9 mouse cellular contexts compared by ENCODE assay signal in the genomic region with DNA sequence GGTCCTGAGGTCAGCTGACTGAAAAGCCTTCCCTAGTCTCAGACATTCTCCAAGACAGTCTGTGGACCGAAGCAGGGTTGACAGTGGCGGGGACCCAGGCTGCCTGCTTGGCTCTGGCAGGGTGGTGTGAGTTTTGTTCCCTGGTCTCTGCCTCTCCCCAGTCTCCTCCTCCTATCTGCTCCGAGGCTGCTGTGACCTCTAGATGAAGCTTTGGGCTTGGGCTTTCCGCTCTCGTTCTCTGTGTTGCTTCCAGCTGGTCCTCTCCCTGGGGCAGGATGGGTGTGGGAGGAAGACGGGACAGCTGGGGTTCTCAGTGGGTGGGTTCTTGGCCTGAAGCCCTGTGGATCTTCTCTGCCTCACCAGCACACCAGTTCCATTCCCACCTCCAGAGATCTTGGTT. TPM values are rescaled to one million over a fixed set of nuclear protein-coding genes. Genes with fewer than 3 reads are reported as not detected.
A peak's percentile ranks its signal among the peaks of the same experiment; 100 is the strongest.
DNase-seq lines count a peak whose midpoint lies in the region; ATAC-seq and TF ChIP-seq lines count a peak whose summit lies in the region.
"Had no signal": no experiment of that assay in that cellular context is flagged by ENCODE, and none has a peak within 500 bp of the region (broad histone marks: within the 10 kb centered on the region; RNA-seq: fewer than 3 reads in every experiment).

No protein-coding gene starts in this region.

- 0 out of 2 replicates have a peak, but pooled peaks cover 2% of the 10 kb centered on the region for H3K79me2 ChIP-seq in heart, adult 2 months (replicated peaks; ENCODE audit: control insufficient read depth, insufficient read depth, low read length)

- intact Hi-C loops in heart, adult 2 months (cut with DNase I), result no loop called here

- peak overlapping the region; percentile 2; the same call in 1 of the 2 replicates for H3K9ac ChIP-seq in heart, adult 2 months (ENCODE audit: low read depth, low read length)
- H3K9ac ChIP-seq in limb, embryonic 15.5 days, result no peak overlapping the region

- peaks cover 12% of the 10 kb centered on the region for H3K4me1 ChIP-seq in heart, adult 2 months (ENCODE audit: control insufficient read depth, insufficient read depth, low read length)
- peaks cover 35% of the 10 kb centered on the region for H3K4me1 ChIP-seq in limb, embryonic 15.5 days

- WGBS in heart, adult 2 months, result 24% methylated on average over 6 of the region's 6 CpGs
- WGBS in limb, embryonic 15.5 days, result 43% methylated on average over 6 of the region's 6 CpGs

- no peaks in the 10 kb centered on the region for H3K36me3 ChIP-seq in heart, adult 2 months (ENCODE audit: control insufficient read depth, insufficient read depth, low read length)
- H3K36me3 ChIP-seq in limb, embryonic 15.5 days, result no peaks in the 10 kb centered on the region
- H3K36me3 ChIP-seq: G1E had no signal

- H3K27ac ChIP-seq in heart, adult 2 months, result peak overlapping the region; percentile 40
- peak overlapping the region; percentile 29; the same call in 1 of the 2 replicates for H3K27ac ChIP-seq in limb, embryonic 15.5 days

- DNase-seq in right cerebral cortex, adult 18-20 months, result peak; percentile 82
- DNase-seq in right cerebral cortex, postnatal 4 days, result no peak
- DNase-seq in heart, adult 2 months, result peak; percentile 71 to 78
- peak; percentile 78 for DNase-seq in kidney, postnatal 10 days
- no peak for DNase-seq in embryo, embryonic 10.5 days (ENCODE audit: low spot score)
- DNase-seq in urinary bladder, postnatal 36 days (ENCODE audit: low spot score in 2 of 2), result no peak

- TF ChIP-seq CTCF in heart, adult 2 months (IDR thresholded peaks at IDR 0.05), result no peak

- no peak for TF ChIP-seq POLR2A in heart, adult 2 months (IDR thresholded peaks at IDR 0.05; ENCODE audit: insufficient read depth, low read depth, low read length)

- no peak for TF ChIP-seq EP300 in heart, adult 2 months (IDR thresholded peaks at IDR 0.05; ENCODE audit: insufficient read depth, low read depth, low read length)

- no peaks in the 10 kb centered on the region for H3K27me3 ChIP-seq in heart, adult 2 months (ENCODE audit: control insufficient read depth, insufficient read depth, low read length)
- no peaks in the 10 kb centered on the region for H3K27me3 ChIP-seq in limb, embryonic 15.5 days

- H3K4me2 ChIP-seq in limb, embryonic 15.5 days, result no peak overlapping the region

- ATAC-seq in limb, embryonic 15.5 days (ENCODE audit: insufficient number of reproducible peaks, low FRiP score, low TSS enrichment, low read depth), result no peak
- no peak for ATAC-seq in megakaryocyte-erythroid progenitor cell, adult 5-6 weeks (replicated peaks; ENCODE audit: low FRiP score, low TSS enrichment, poor library complexity, severe bottlenecking)

- no peaks in the 10 kb centered on the region for H3K9me3 ChIP-seq in limb, embryonic 15.5 days

- H3K4me3 ChIP-seq in heart, adult 2 months, result no peak overlapping the region
- H3K4me3 ChIP-seq in limb, embryonic 15.5 days, result no peak overlapping the region

RNA-seq across cellular contexts. Expression of a gene that starts 51.8 kb away (rescaled TPM):
- total RNA-seq in heart, adult 2 months (2021), result 10 to 100 TPM; 44.3 to 45.5 TPM
- polyA plus RNA-seq in heart, adult 2 months (2012; rRNA removed), result 30.7 and 43.5 TPM in 2 replicates
- 89.9 and 95.9 TPM in 2 replicates for polyA plus RNA-seq in limb, embryonic 15.5 days (2015; fragmentation: Nextera tagmentation; extraction: Ambion mirVana)
- total RNA-seq in megakaryocyte-erythroid progenitor cell, adult 5-6 weeks (2014; fragmentation: Nextera tagmentation), result not detected in 2 replicates
- total RNA-seq in megakaryocyte-erythroid progenitor cell, adult 5-6 weeks (2017), result not detected in 2 replicates
- polyA plus RNA-seq: G1E had no signal

Comparison
In these comparisons a context has a peak if more than half of its experiments do, and no peak if none do; other contexts are left out.
1. DNase-seq: peak in right cerebral cortex, adult 18-20 months (single experiment), heart, adult 2 months (2 of 2) and kidney, postnatal 10 days (single experiment); none in right cerebral cortex, postnatal 4 days (single experiment), embryo, embryonic 10.5 days (single experiment) and urinary bladder, postnatal 36 days (0 of 2).
2. RNA of a gene that starts 51.8 kb away (total RNA-seq): 44.3 to 45.5 TPM in heart, adult 2 months; not detected in megakaryocyte-erythroid progenitor cell, adult 5-6 weeks; every median in the first group is over 10 times any median in the second.